25 mouse cellular contexts compared by ENCODE assay signal in the genomic region with DNA sequence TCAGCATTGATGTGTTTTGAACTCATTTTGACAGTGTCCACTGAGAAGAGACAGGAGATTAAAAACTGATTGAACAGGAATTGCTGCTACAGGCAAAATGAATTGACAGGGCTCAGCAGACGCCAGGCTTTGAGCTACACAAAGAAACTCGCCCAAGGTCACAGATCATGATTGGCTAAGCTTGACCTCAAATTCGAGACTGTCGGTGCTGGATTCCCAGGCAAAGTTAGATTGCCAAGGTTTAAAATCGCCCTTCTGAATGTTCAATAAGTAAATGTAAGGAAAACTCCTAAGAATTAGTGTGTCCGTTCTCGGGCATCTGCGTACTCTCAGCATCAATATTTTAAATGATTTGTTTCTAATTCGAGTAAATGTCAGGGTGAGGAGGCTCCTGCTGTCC. TPM values are rescaled to one million over a fixed set of nuclear protein-coding genes. Genes with fewer than 3 reads are reported as not detected.
"Had no signal": no experiment of that assay in that cellular context is flagged by ENCODE, and none has a peak within 500 bp of the region (broad histone marks: within the 10 kb centered on the region; RNA-seq: fewer than 3 reads in every experiment).

No protein-coding gene starts in this region.

- H3K36me3 ChIP-seq: neural tube, embryonic 13.5 days; neural tube, embryonic 15.5 days; stomach, embryonic 15.5 days had no signal

- DNase-seq: retina, postnatal 1 day; right cerebral cortex, adult 18-20 months; right cerebral cortex, postnatal 14 days; right cerebral cortex, postnatal 25 days; right cerebral cortex, postnatal 4 days; spleen, adult 18-20 months; thymus, adult 18-20 months; thymus, adult 2 months; thymus, postnatal 14 days; thymus, postnatal 25 days; thymus, postnatal 36 days; thymus, postnatal 4 days had no signal

- H3K4me3 ChIP-seq: neural tube, embryonic 13.5 days; neural tube, embryonic 15.5 days; stomach, embryonic 15.5 days had no signal

- H3K9ac ChIP-seq: neural tube, embryonic 13.5 days; neural tube, embryonic 15.5 days; stomach, embryonic 15.5 days had no signal

- H3K27ac ChIP-seq: neural tube, embryonic 13.5 days; neural tube, embryonic 15.5 days; stomach, embryonic 15.5 days; stomach, postnatal 0 days had no signal

- H3K9me3 ChIP-seq: neural tube, embryonic 13.5 days; neural tube, embryonic 15.5 days; stomach, embryonic 15.5 days had no signal

- H3K4me2 ChIP-seq: neural tube, embryonic 13.5 days; neural tube, embryonic 15.5 days; stomach, embryonic 15.5 days had no signal

RNA-seq across cellular contexts. Expression of gene Sowaha, which starts 9.3 kb away (rescaled TPM):
- total RNA-seq: neutrophil, adult 5-6 weeks had no signal

RNA-seq across cellular contexts. Expression of gene Gm9945, which starts 9.5 kb away (rescaled TPM):
- total RNA-seq: neutrophil, adult 5-6 weeks had no signal
- polyA plus RNA-seq: neural tube, embryonic 13.5 days; neural tube, embryonic 15.5 days; small intestine, adult 2 months; spleen, adult 2 months; stomach, embryonic 14.5 days; stomach, embryonic 15.5 days; stomach, embryonic 16.5 days; stomach, postnatal 0 days; testis, adult 2 months; thymus, adult 2 months; thymus, postnatal 0 days had no signal

RNA-seq across cellular contexts. Expression of gene Gm9837, which starts 19.1 kb away (rescaled TPM):
- total RNA-seq: neutrophil, adult 5-6 weeks had no signal
- polyA plus RNA-seq: neural tube, embryonic 13.5 days; neural tube, embryonic 14.5 days; neural tube, embryonic 15.5 days; small intestine, adult 2 months; spleen, adult 2 months; stomach, embryonic 14.5 days; stomach, embryonic 15.5 days; stomach, embryonic 16.5 days; stomach, postnatal 0 days; thymus, adult 2 months; thymus, postnatal 0 days; urinary bladder, adult 2 months had no signal

RNA-seq across cellular contexts. Expression of gene Shroom1, which starts 32.4 kb away (rescaled TPM):
- total RNA-seq: neutrophil, adult 5-6 weeks had no signal
